Mouse (Mus musculus): Measurements from ENCODE around the gene Grb2. TPM values are rescaled to one million over a fixed set of nuclear protein-coding genes. Genes with fewer than 3 reads are reported as not detected.

Gene Grb2
- polyA plus RNA-seq, 1 experiment from 2014 or later: 92.0 TPM

GRCm38 (mm10) chr11:115616371-115616770 lies 92.0 kb downstream of the Grb2 start:
- Histone ChIP-seq H3K4me3 (replicated peaks) (no peak overlapping the region), H3K27ac (0 out of 2 replicates have a peak overlapping the region, but pooled peaks have one; percentile 99), H3K9me3 (replicated peaks) (no peaks in the 10 kb centered on the region), H3K27me3 (no peaks in the 10 kb centered on the region), H3K4me1 (peaks cover 43% of the 10 kb centered on the region), H3K36me3 (peaks cover 58% of the 10 kb centered on the region), H3K4me2 (no peak overlapping the region), H3K9ac (no peak overlapping the region)
- ATAC-seq (replicated peaks; ENCODE audit: low FRiP score): no peak
- WGBS: 92% methylated on average over 7 of the region's 7 CpGs

GRCm38 (mm10) chr11:115615875-115616274 lies 92.5 kb downstream of the Grb2 start:
- no peaks in the 10 kb centered on the region for H3K9me3 ChIP-seq (replicated peaks)
- H3K36me3 ChIP-seq: peaks cover 53% of the 10 kb centered on the region
- 91% methylated on average over 6 of the region's 6 CpGs for WGBS
- no peak for ATAC-seq (replicated peaks; ENCODE audit: low FRiP score)
- H3K27me3 ChIP-seq: no peaks in the 10 kb centered on the region
- peak overlapping the region; percentile 99; the same call in 1 of the 2 replicates for H3K27ac ChIP-seq
- no peak overlapping the region for H3K4me2 ChIP-seq
- no peak overlapping the region for H3K4me3 ChIP-seq (replicated peaks)
- no peak overlapping the region for H3K9ac ChIP-seq
- peaks cover 46% of the 10 kb centered on the region for H3K4me1 ChIP-seq

DNA sequence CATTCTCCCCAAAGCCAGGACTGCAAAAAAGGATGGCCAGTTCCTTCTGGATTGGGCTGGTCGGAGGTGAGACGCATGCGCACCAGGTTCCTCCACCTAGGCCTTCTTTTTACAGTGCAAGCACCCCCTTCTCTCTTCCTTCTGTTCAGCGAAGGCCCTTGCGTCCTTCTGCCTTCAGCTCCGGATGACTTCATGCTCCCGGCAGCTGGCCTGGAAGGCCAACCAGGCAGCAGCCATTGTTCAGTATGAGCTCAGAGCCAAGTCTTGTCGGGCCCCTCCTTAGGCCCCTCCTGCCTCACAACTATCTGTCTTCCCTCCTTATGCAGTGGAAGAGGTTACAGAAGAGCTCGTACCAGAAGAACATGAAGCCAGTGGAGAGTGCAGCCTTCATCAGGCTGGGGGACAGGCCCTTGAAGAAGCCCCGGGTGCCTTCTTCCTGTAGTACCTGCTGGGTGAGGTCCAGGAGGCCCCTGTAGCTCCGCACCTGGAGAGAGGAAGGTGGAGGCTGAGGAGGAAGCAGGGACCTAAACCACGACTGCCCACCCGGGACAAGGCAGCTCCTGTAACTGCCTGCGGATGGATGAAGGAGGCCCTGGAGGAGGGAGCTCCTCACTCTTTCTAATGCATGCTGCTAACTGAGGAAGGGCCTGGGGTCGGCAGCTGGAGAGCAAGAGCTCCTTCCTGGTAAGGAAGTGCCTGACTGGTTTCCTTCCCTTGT lies 93.1 kb downstream of the Grb2 start:
- Histone ChIP-seq H3K4me1 (peaks cover 46% of the 10 kb centered on the region), H3K9me3 (replicated peaks) (no peaks in the 10 kb centered on the region), H3K36me3 (peaks cover 49% of the 10 kb centered on the region), H3K27ac (peak overlapping the region; percentile 99), H3K9ac (peak overlapping the region; percentile 3; the same call in 1 of the 2 replicates), H3K4me2 (no peak overlapping the region), H3K4me3 (replicated peaks) (no peak overlapping the region), H3K27me3 (no peaks in the 10 kb centered on the region)
- ATAC-seq (replicated peaks; ENCODE audit: low FRiP score): no peak
- WGBS: 78% methylated on average over 15 of the region's 15 CpGs

GRCm38 (mm10) chr11:115614346-115615107 lies 93.9 kb downstream of the Grb2 start:
- H3K27ac ChIP-seq: peak overlapping the region; percentile 99
- 57% methylated on average over 10 of the region's 10 CpGs for WGBS
- H3K4me2 ChIP-seq: no peak overlapping the region
- H3K27me3 ChIP-seq: no peaks in the 10 kb centered on the region
- no peak overlapping the region for H3K4me3 ChIP-seq (replicated peaks)
- H3K9me3 ChIP-seq (replicated peaks): no peaks in the 10 kb centered on the region
- peak overlapping the region; percentile 3; the same call in 1 of the 2 replicates for H3K9ac ChIP-seq
- ATAC-seq (replicated peaks; ENCODE audit: low FRiP score): peak; percentile 28
- peaks cover 49% of the 10 kb centered on the region for H3K36me3 ChIP-seq
- H3K4me1 ChIP-seq: peaks cover 47% of the 10 kb centered on the region

GRCm38 (mm10) chr11:115613138-115613945 lies 95.1 kb downstream of the Grb2 start:
- H3K4me1 ChIP-seq: peaks cover 49% of the 10 kb centered on the region
- peak overlapping the region; percentile 93 for H3K4me2 ChIP-seq
- peak overlapping the region; percentile 99 for H3K27ac ChIP-seq
- H3K9ac ChIP-seq: peak overlapping the region; percentile 83
- peak overlapping the region; percentile 83 for H3K4me3 ChIP-seq (replicated peaks)
- H3K9me3 ChIP-seq (replicated peaks): no peaks in the 10 kb centered on the region
- WGBS: under 1% methylated on average over 16 of the region's 16 CpGs
- 0 out of 2 replicates have a peak, but pooled peaks have one; percentile 2 for ATAC-seq (replicated peaks; ENCODE audit: low FRiP score)
- no peaks in the 10 kb centered on the region for H3K27me3 ChIP-seq
- peaks cover 50% of the 10 kb centered on the region for H3K36me3 ChIP-seq

- no peaks in the 10 kb centered on the region for H3K27me3 ChIP-seq
- peaks cover 55% of the 10 kb centered on the region for H3K36me3 ChIP-seq
- H3K4me2 ChIP-seq: peak within 1 kb of the TSS; percentile 93
- peaks cover 49% of the 10 kb centered on the region for H3K4me1 ChIP-seq
- H3K9me3 ChIP-seq (replicated peaks): no peaks in the 10 kb centered on the region
- under 1% methylated on average over 80 of the region's 80 CpGs for WGBS
- peak; percentile 83 for ATAC-seq (replicated peaks; ENCODE audit: low FRiP score)
- H3K27ac ChIP-seq: peak within 1 kb of the TSS; percentile 99
- H3K9ac ChIP-seq: peak within 1 kb of the TSS; percentile 83
- peak within 1 kb of the TSS; percentile 83 for H3K4me3 ChIP-seq (replicated peaks)
These were observed 95.8 kb downstream of the Grb2 start, which contains the start of gene Mif4gd for GRCm38 (mm10) chr11:115612410-115613137. Gene Mif4gd, minus strand, starts transcription at chr11:115612969.

DNA sequence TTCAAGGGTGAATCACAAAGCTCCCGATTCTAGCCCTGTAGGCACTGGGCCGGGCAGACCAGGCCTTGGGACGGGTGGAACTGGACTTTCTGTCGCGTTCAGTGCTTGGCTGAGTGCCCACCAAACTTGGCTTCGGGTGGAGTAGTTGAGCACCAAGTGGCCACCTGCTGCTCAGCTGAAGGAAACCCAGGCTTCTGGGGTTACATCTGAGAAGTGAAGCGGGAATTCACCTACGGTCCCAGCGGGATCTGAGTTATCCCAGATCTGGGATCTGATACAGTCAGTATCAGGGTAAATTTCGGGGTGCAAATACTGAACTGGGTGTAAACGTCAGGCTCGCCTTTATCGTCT lies 96.4 kb downstream of the Grb2 start:
- under 1% methylated on average over 13 of the region's 13 CpGs for WGBS
- Histone ChIP-seq H3K4me3 (replicated peaks) (peak overlapping the region; percentile 83), H3K9me3 (replicated peaks) (no peaks in the 10 kb centered on the region), H3K4me2 (peak overlapping the region; percentile 93), H3K9ac (peak overlapping the region; percentile 83), H3K27me3 (no peaks in the 10 kb centered on the region), H3K27ac (peak overlapping the region; percentile 99), H3K4me1 (peaks cover 49% of the 10 kb centered on the region), H3K36me3 (peaks cover 55% of the 10 kb centered on the region)
- ATAC-seq (replicated peaks; ENCODE audit: low FRiP score): peak; percentile 29

DNA sequence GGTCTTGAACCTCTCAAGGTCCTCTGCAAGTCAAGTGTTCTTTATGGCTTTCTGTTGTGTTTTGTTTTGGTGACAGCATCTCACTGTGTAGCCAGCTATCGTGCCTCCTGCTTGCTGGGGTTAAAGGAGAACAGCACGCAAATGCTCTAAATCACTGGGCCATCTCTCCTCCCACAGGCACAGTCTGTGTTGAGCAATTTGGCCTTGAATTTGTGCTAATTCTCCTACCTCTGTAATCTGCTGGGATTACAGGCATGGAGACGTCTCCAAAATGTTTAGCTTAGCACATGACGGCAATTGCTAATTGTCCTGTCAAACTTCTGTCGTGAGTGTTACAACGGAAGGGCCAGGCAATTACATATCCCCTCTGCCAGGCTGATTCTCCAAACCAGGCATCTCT lies 97.2 kb downstream of the Grb2 start:
- H3K4me2 ChIP-seq: peak overlapping the region; percentile 93
- H3K4me1 ChIP-seq: peaks cover 47% of the 10 kb centered on the region
- no peaks in the 10 kb centered on the region for H3K27me3 ChIP-seq
- no peak for ATAC-seq (replicated peaks; ENCODE audit: low FRiP score)
- no peak overlapping the region for H3K9ac ChIP-seq
- peaks cover 58% of the 10 kb centered on the region for H3K36me3 ChIP-seq
- H3K27ac ChIP-seq: no peak overlapping the region
- H3K9me3 ChIP-seq (replicated peaks): no peaks in the 10 kb centered on the region
- WGBS: 49% methylated on average over 6 of the region's 6 CpGs
- H3K4me3 ChIP-seq (replicated peaks): 0 out of 2 replicates have a peak overlapping the region, but pooled peaks have one; percentile 2

- Histone ChIP-seq H3K27ac (no peak overlapping the region), H3K4me1 (peaks cover 46% of the 10 kb centered on the region), H3K4me3 (replicated peaks) (no peak overlapping the region), H3K9ac (no peak overlapping the region), H3K27me3 (no peaks in the 10 kb centered on the region), H3K4me2 (no peak overlapping the region), H3K36me3 (peaks cover 53% of the 10 kb centered on the region), H3K9me3 (replicated peaks) (no peaks in the 10 kb centered on the region)
- WGBS: 73% methylated on average over 3 of the region's 3 CpGs
- ATAC-seq (replicated peaks; ENCODE audit: low FRiP score): no peak
These were observed 98.8 kb downstream of the Grb2 start for GRCm38 (mm10) chr11:115609576-115609975.

- Histone ChIP-seq H3K27ac (0 out of 2 replicates have a peak overlapping the region, but pooled peaks have one; percentile 13), H3K4me1 (peaks cover 39% of the 10 kb centered on the region), H3K9me3 (replicated peaks) (no peaks in the 10 kb centered on the region), H3K4me3 (replicated peaks) (no peak overlapping the region), H3K4me2 (no peak overlapping the region), H3K9ac (no peak overlapping the region), H3K27me3 (no peaks in the 10 kb centered on the region), H3K36me3 (peaks cover 53% of the 10 kb centered on the region)
- no peak for ATAC-seq (replicated peaks; ENCODE audit: low FRiP score)
- 83% methylated on average over 23 of the region's 23 CpGs for WGBS
These were observed 99.7 kb downstream of the Grb2 start for GRCm38 (mm10) chr11:115608421-115609399.
